Mouse (Mus musculus) MEL (cell line): ENCODE results near the gene Tpd52l1. TPM values are rescaled to one million over a fixed set of nuclear protein-coding genes. Genes with fewer than 3 reads are reported as not detected.

Source experiments
- DNase-seq: peaks from one replicate; pipeline ENCODE4 v3.0.0; 2011; ENCODE audit warnings: low read depth, low spot score
- H3K27ac ChIP-seq: 2 replicates; pipeline ENCODE4 v1.5.1; 2012; ENCODE audit warnings: low read depth, mild to moderate bottlenecking, control low read depth, low read length, moderate library complexity; ENCODE audit not compliant: control insufficient read depth
- H3K27me3 ChIP-seq, 2 experiments: fragments of 150-350 bp in 1 of 2; sonication (generic) in 1 of 2; 2 replicates each; pipeline ENCODE4 v1.6.1; 2012; ENCODE audit warnings: low read length in 2 of 2, mild to moderate bottlenecking in 2 of 2, improper control_type of control experiment in 1 of 2, moderate library complexity in 1 of 2; ENCODE audit not compliant: insufficient read depth in 2 of 2, control insufficient read depth in 1 of 2
- H3K36me3 ChIP-seq, 2 experiments: 2 replicates each; pipeline ENCODE4 v1.6.1; 2012 to 2014; ENCODE audit warnings: low read length in 2 of 2, improper control_type of control experiment in 1 of 2, inconsistent platforms in 1 of 2, mild to moderate bottlenecking in 1 of 2; ENCODE audit not compliant: insufficient read depth in 2 of 2, control insufficient read depth in 1 of 2
- H3K4me1 ChIP-seq, 2 experiments: fragments of 150-350 bp in 1 of 2; sonication (generic) in 1 of 2; 2 replicates each; pipeline ENCODE4 v1.6.1; 2012; ENCODE audit warnings: low read length in 2 of 2, improper control_type of control experiment in 1 of 2, mild to moderate bottlenecking in 1 of 2; ENCODE audit not compliant: insufficient read depth in 2 of 2, control insufficient read depth in 1 of 2
- H3K4me3 ChIP-seq, 2 experiments: fragments of 150-350 bp in 1 of 2; sonication (generic) in 1 of 2; 2 replicates each; pipeline ENCODE4 v1.5.1; 2012; ENCODE audit warnings: low read depth in 2 of 2, low read length in 2 of 2, mild to moderate bottlenecking in 2 of 2, moderate library complexity in 2 of 2, control low read depth in 1 of 2, improper control_type of control experiment in 1 of 2; ENCODE audit not compliant: control insufficient read depth in 1 of 2, insufficient read depth in 1 of 2
- H3K79me2 ChIP-seq: 2 replicates; pipeline ENCODE4 v1.6.1; 2012; ENCODE audit warnings: mild to moderate bottlenecking, low read length, moderate library complexity; ENCODE audit not compliant: control insufficient read depth, poor library complexity, insufficient read depth
- H3K9ac ChIP-seq: 2 replicates; pipeline ENCODE4 v1.6.1; 2012; ENCODE audit warnings: low read depth, mild to moderate bottlenecking, control low read depth, low read length, moderate library complexity; ENCODE audit not compliant: control insufficient read depth, poor library complexity, severe bottlenecking
- H3K9me3 ChIP-seq: fragments of 150-350 bp; sonication (generic); replicated peaks from 2 replicates; pipeline ENCODE4 v1.6.1; 2012; ENCODE audit warnings: mild to moderate bottlenecking, low read length, improper control_type of control experiment, moderate library complexity; ENCODE audit not compliant: insufficient read depth
- BHLHE40 ChIP-seq: IDR thresholded peaks from 2 replicates; pipeline ENCODE4 v1.6.1; 2012; ENCODE audit warnings: low read depth, mild to moderate bottlenecking, inconsistent platforms, low read length, improper control_type of control experiment, borderline replicate concordance
- CHD1 ChIP-seq: IDR thresholded peaks from 2 replicates; pipeline ENCODE4 v1.6.1; 2012; ENCODE audit warnings: low read depth, mild to moderate bottlenecking, inconsistent platforms, low read length, improper control_type of control experiment
- EP300 ChIP-seq, 2 experiments: IDR thresholded peaks; 2 replicates each; pipeline ENCODE4 v1.6.1; 2011; ENCODE audit warnings: improper control_type of control experiment in 2 of 2, low read length in 2 of 2, low read depth in 1 of 2, mild to moderate bottlenecking in 1 of 2
- ETS1 ChIP-seq: IDR thresholded peaks from 2 replicates; pipeline ENCODE4 v1.6.1; 2012; ENCODE audit warnings: low read depth, mild to moderate bottlenecking, inconsistent platforms, low read length, improper control_type of control experiment, moderate library complexity
- GABPA ChIP-seq: IDR thresholded peaks from 2 replicates; pipeline ENCODE4 v1.6.1; 2012; ENCODE audit warnings: low read depth, mild to moderate bottlenecking, inconsistent platforms, low read length, improper control_type of control experiment, moderate library complexity
- GATA1 ChIP-seq: IDR thresholded peaks from 2 replicates; pipeline ENCODE4 v1.6.1; 2011; ENCODE audit warnings: low read depth, low read length, improper control_type of control experiment
- JUND ChIP-seq: IDR thresholded peaks from 2 replicates; pipeline ENCODE4 v1.6.1; 2011; ENCODE audit warnings: low read depth, mild to moderate bottlenecking, improper control_type of control experiment, low read length
- MAX ChIP-seq: IDR thresholded peaks from 2 replicates; pipeline ENCODE4 v1.6.1; 2011; ENCODE audit warnings: low read length, improper control_type of control experiment
- MEF2A ChIP-seq: IDR thresholded peaks from 2 replicates; pipeline ENCODE4 v1.6.1; 2014; ENCODE audit warnings: low read depth, mild to moderate bottlenecking, inconsistent platforms, low read length, improper control_type of control experiment; ENCODE audit not compliant: poor library complexity, insufficient replicate concordance, severe bottlenecking; ENCODE audit errors: extremely low read depth
- MYB ChIP-seq: IDR thresholded peaks from 2 replicates; pipeline ENCODE4 v1.6.1; 2011; ENCODE audit warnings: mild to moderate bottlenecking, low read depth, low read length, improper control_type of control experiment
- MYC ChIP-seq: IDR thresholded peaks from 2 replicates; pipeline ENCODE4 v1.6.1; 2011; ENCODE audit warnings: low read depth, mild to moderate bottlenecking, low read length, improper control_type of control experiment, moderate library complexity
- NELFE ChIP-seq: IDR thresholded peaks from 2 replicates; pipeline ENCODE4 v1.6.1; 2011; ENCODE audit warnings: low read depth, low read length, improper control_type of control experiment
- NRF1 ChIP-seq: IDR thresholded peaks from 2 replicates; pipeline ENCODE4 v1.6.1; 2014; ENCODE audit warnings: low read depth, mild to moderate bottlenecking, inconsistent platforms, low read length, improper control_type of control experiment, moderate library complexity; ENCODE audit not compliant: poor library complexity, insufficient read depth, severe bottlenecking
- POLR2A ChIP-seq, 2 experiments: IDR thresholded peaks; 2 replicates each; pipeline ENCODE4 v1.6.1; 2011 to 2012; ENCODE audit warnings: low read length in 2 of 2, mild to moderate bottlenecking in 2 of 2, control low read depth in 1 of 2, improper control_type of control experiment in 1 of 2, low read depth in 1 of 2, moderate library complexity in 1 of 2; ENCODE audit not compliant: control insufficient read depth in 1 of 2, insufficient read depth in 1 of 2, poor library complexity in 1 of 2
- RCOR1 ChIP-seq: IDR thresholded peaks from 2 replicates; pipeline ENCODE4 v1.6.1; 2012; ENCODE audit warnings: low read depth, mild to moderate bottlenecking, inconsistent platforms, low read length, improper control_type of control experiment
- SIN3A ChIP-seq: IDR thresholded peaks from 2 replicates; pipeline ENCODE4 v1.6.1; 2012; ENCODE audit warnings: low read length, improper control_type of control experiment, inconsistent platforms
- TAL1 ChIP-seq: IDR thresholded peaks from 2 replicates; pipeline ENCODE4 v1.6.1; 2012; ENCODE audit warnings: mild to moderate bottlenecking, inconsistent platforms, low read length, moderate library complexity, mixed read lengths
- TBP ChIP-seq: IDR thresholded peaks from 2 replicates; pipeline ENCODE4 v1.8.0; 2011; ENCODE audit warnings: low read depth, low read length, improper control_type of control experiment
- UBTF ChIP-seq: IDR thresholded peaks from 2 replicates; pipeline ENCODE4 v1.6.1; 2012; ENCODE audit warnings: low read depth, mild to moderate bottlenecking, inconsistent platforms, low read length, improper control_type of control experiment, moderate library complexity, borderline replicate concordance; ENCODE audit not compliant: insufficient read depth
- USF1 ChIP-seq: IDR thresholded peaks from 2 replicates; pipeline ENCODE4 v1.6.1; 2014; ENCODE audit warnings: low read depth, mild to moderate bottlenecking, inconsistent platforms, low read length, improper control_type of control experiment, moderate library complexity
- USF2 ChIP-seq, 2 experiments: IDR thresholded peaks; 2 replicates each; pipeline ENCODE4 v1.6.1; 2011 to 2012; ENCODE audit warnings: improper control_type of control experiment in 2 of 2, low read length in 2 of 2, borderline replicate concordance in 1 of 2, inconsistent platforms in 1 of 2, low read depth in 1 of 2, mild to moderate bottlenecking in 1 of 2; ENCODE audit not compliant: insufficient read depth in 1 of 2
- ZKSCAN1 ChIP-seq: IDR thresholded peaks from 2 replicates; pipeline ENCODE4 v1.6.1; 2012; ENCODE audit warnings: low read depth, mild to moderate bottlenecking, inconsistent platforms, low read length, improper control_type of control experiment, moderate library complexity
- ZMIZ1 ChIP-seq: IDR thresholded peaks from 2 replicates; pipeline ENCODE4 v1.6.1; 2012; ENCODE audit warnings: low read depth, mild to moderate bottlenecking, inconsistent platforms, low read length, improper control_type of control experiment, moderate library complexity
- ZNF384 ChIP-seq: IDR thresholded peaks from 2 replicates; pipeline ENCODE4 v1.6.1; 2012; ENCODE audit warnings: low read depth, mild to moderate bottlenecking, inconsistent platforms, low read length, improper control_type of control experiment
- polyA plus RNA-seq, 2 experiments: library from polyadenylated mRNA; stranded (reverse) in 1 of 2; unstranded in 1 of 2; fragments of >175 nt in 1 of 2; fragments of >200 nt in 1 of 2; gene quantifications; 2 replicates each; pipeline versions ENCODE4 v1.2.1 to v1.2.4; 2012; ENCODE audit warnings: low replicate concordance in 2 of 2, low read depth in 1 of 2; ENCODE audit not compliant: insufficient read length in 2 of 2, insufficient read depth in 1 of 2, missing spikeins in 1 of 2
- total RNA-seq: library from RNA; depleted of rRNA; stranded (reverse); fragments of 300-350 nt; gene quantifications from 2 replicates; pipeline ENCODE4 v1.2.3, GENCODE M21; 2012

Tpd52l1 gene
- total and polyA plus RNA-seq, 3 experiments, result not detected

- Histone ChIP-seq H3K4me1 (peaks cover 0 to 6% of the 10 kb centered on the region in 2 experiments; a peak in 3 of 4 replicates), H3K36me3 (peaks cover 0 to 12% of the 10 kb centered on the region in 2 experiments; a peak in 2 of 4 replicates), H3K9me3 (no peaks in the 10 kb centered on the region), H3K79me2 (no peaks in the 10 kb centered on the region), H3K27me3 (peaks cover 0 to 3% of the 10 kb centered on the region in 2 experiments; a peak in 1 of 4 replicates), H3K4me3 (no peak overlapping the region), H3K9ac (no peak overlapping the region), H3K27ac (no peak overlapping the region)
- no peak for DNase-seq
- TF ChIP-seq NRF1, result no peak
- TF ChIP-seq GABPA, result no peak
- TF ChIP-seq, all 39 proteins: peak for 0
Measured at GRCm38 (mm10) chr10:31303446-31303845, 142.3 kb downstream of the Tpd52l1 start.

DNA sequence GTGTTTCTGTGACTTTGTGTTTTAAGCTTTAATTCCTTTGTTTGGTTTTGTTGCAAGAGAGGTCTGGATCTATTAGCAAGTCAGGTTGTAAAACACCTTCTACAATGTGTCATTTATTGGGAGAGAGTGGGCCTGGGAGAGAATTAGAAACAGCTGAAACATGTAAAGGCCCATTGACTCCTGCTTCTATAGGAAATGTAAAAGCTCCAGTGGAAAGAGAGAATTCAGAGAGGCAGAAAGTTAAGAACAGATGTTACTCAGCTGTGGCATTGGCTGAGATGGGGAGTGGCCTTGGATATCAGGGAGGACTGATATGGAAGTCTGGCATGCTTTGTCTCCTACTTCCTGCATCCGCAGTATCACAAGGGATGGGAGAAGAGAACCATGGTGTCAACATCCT lies 145.5 kb downstream of the Tpd52l1 start:
- no peak for TF ChIP-seq UBTF
- no peaks in the 10 kb centered on the region for H3K36me3 ChIP-seq
- H3K9me3 ChIP-seq, result no peaks in the 10 kb centered on the region
- H3K27me3 ChIP-seq, result peaks cover 0 to 3% of the 10 kb centered on the region in 2 experiments; a peak in 1 of 4 replicates
- no peak overlapping the region for H3K9ac ChIP-seq
- H3K79me2 ChIP-seq, result no peaks in the 10 kb centered on the region
- no peak overlapping the region for H3K27ac ChIP-seq
- no peak for DNase-seq
- no peak overlapping the region for H3K4me3 ChIP-seq
- no peaks in the 10 kb centered on the region for H3K4me1 ChIP-seq

GRCm38 (mm10) chr10:31298921-31299574 lies 146.7 kb downstream of the Tpd52l1 start:
- Histone ChIP-seq H3K9ac (no peak overlapping the region), H3K27me3 (peaks cover 0 to 3% of the 10 kb centered on the region in 2 experiments; a peak in 1 of 4 replicates), H3K27ac (no peak overlapping the region), H3K36me3 (no peaks in the 10 kb centered on the region), H3K79me2 (no peaks in the 10 kb centered on the region), H3K4me1 (no peaks in the 10 kb centered on the region), H3K9me3 (no peaks in the 10 kb centered on the region), H3K4me3 (no peak overlapping the region)
- peak; percentile 66 for DNase-seq
- 0 out of 2 replicates have a peak, but pooled peaks have one; percentile 25 for TF ChIP-seq MYC
- no peak for TF ChIP-seq GATA1
- TF ChIP-seq POLR2A (IDR thresholded peaks at IDR 0.05; ENCODE audit: control insufficient read depth in 1 of 2, insufficient read depth in 1 of 2, low read depth in 1 of 2, low read length in 2 of 2, poor library complexity in 1 of 2), result no peak
- TF ChIP-seq BHLHE40, result 0 out of 2 replicates have a peak, but pooled peaks have one; percentile 32
- TF ChIP-seq RCOR1, result no peak
- 0 out of 2 replicates have a peak, but pooled peaks have one; percentile 51 for TF ChIP-seq JUND
- no peak for TF ChIP-seq ZNF384
- TF ChIP-seq SIN3A, result no peak
- no peak for TF ChIP-seq EP300 (IDR thresholded peaks at IDR 0.05; ENCODE audit: low read depth in 1 of 2, low read length in 2 of 2)
- TF ChIP-seq TBP, result no peak
- TF ChIP-seq MEF2A, result no peak
- no peak for TF ChIP-seq ZKSCAN1
- TF ChIP-seq CHD1, result no peak
- no peak for TF ChIP-seq ETS1
- no peak for TF ChIP-seq USF1
- TF ChIP-seq GABPA, result no peak
- TF ChIP-seq NELFE, result no peak
- no peak for TF ChIP-seq TAL1
- TF ChIP-seq USF2 (IDR thresholded peaks at IDR 0.05; ENCODE audit: borderline replicate concordance in 1 of 2, insufficient read depth in 1 of 2, low read depth in 1 of 2, low read length in 2 of 2), result no peak
- TF ChIP-seq MYB, result no peak
- no peak for TF ChIP-seq ZMIZ1
- TF ChIP-seq MAX, result no peak
